ENCODE assay signal across 9 mouse cellular contexts in the genomic region with DNA sequence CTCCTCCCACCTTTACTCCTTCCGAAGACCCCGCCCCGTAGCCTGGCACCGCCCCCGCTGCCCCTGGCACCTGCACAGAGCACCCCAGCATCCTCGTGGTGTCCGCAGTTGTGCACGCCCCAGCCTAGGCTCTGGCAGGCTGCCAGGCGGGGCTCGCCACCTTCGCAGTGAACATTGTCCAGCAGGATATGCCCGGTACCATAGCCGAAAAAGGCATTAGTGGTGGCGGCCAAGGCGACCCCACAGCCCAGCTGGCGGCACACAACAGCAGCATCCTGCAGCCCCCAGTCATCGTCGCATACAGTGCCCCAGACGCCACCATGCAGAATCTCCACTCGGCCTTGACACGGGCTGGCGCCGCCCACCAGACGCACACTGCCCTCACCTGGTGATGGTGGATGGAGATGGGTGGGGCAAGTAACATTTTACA. TPM values are rescaled to one million over a fixed set of nuclear protein-coding genes. Genes with fewer than 3 reads are reported as not detected.
A peak's percentile ranks its signal among the peaks of the same experiment; 100 is the strongest.
DNase-seq lines count a peak whose midpoint lies in the region; ATAC-seq and TF ChIP-seq lines count a peak whose summit lies in the region.
"Had no signal": no experiment of that assay in that cellular context is flagged by ENCODE, and none has a peak within 500 bp of the region (broad histone marks: within the 10 kb centered on the region; RNA-seq: fewer than 3 reads in every experiment).

No protein-coding gene starts in this region.

- no peak overlapping the region for H3K27ac ChIP-seq in gastrocnemius, adult 2 months
- H3K27ac ChIP-seq in heart, embryonic 15.5 days, result no peak overlapping the region
- no peak overlapping the region for H3K27ac ChIP-seq in midbrain, embryonic 12.5 days (replicated peaks)

- peaks cover 24% of the 10 kb centered on the region for H3K4me1 ChIP-seq in heart, embryonic 15.5 days (replicated peaks)
- peaks cover 14% of the 10 kb centered on the region for H3K4me1 ChIP-seq in midbrain, embryonic 12.5 days

- peak overlapping the region; percentile 22 for H3K4me3 ChIP-seq in gastrocnemius, adult 2 months
- H3K4me3 ChIP-seq in heart, embryonic 15.5 days, result peak overlapping the region; percentile 24
- H3K4me3 ChIP-seq in midbrain, embryonic 12.5 days, result 0 out of 2 replicates have a peak overlapping the region, but pooled peaks have one; percentile 4

- no peaks in the 10 kb centered on the region for H3K9me3 ChIP-seq in heart, embryonic 15.5 days (replicated peaks)
- no peaks in the 10 kb centered on the region for H3K9me3 ChIP-seq in midbrain, embryonic 12.5 days

- no peak for ATAC-seq in heart, embryonic 15.5 days (replicated peaks; ENCODE audit: insufficient number of reproducible peaks, insufficient read depth, low FRiP score, low read depth)
- no peak for ATAC-seq in midbrain, embryonic 12.5 days (ENCODE audit: low FRiP score, low read depth)

- intact Hi-C loops in gastrocnemius, adult 2 months (cut with DNase I), result no loop called here

- H3K36me3 ChIP-seq in heart, embryonic 15.5 days, result no peaks in the 10 kb centered on the region
- no peaks in the 10 kb centered on the region for H3K36me3 ChIP-seq in midbrain, embryonic 12.5 days

- TF ChIP-seq CTCF in gastrocnemius, adult 2 months (IDR thresholded peaks at IDR 0.05), result peak; percentile 5; the same call in 1 of the 2 replicates

- 8% methylated on average over 24 of the region's 24 CpGs for WGBS in heart, embryonic 15.5 days
- 13% methylated on average over 24 of the region's 24 CpGs for WGBS in midbrain, embryonic 12.5 days

- peak overlapping the region; percentile 29; the same call in 1 of the 2 replicates for H3K9ac ChIP-seq in heart, embryonic 15.5 days
- 0 out of 2 replicates have a peak overlapping the region, but pooled peaks have one; percentile 15 for H3K9ac ChIP-seq in midbrain, embryonic 12.5 days (replicated peaks)

- H3K4me2 ChIP-seq in heart, embryonic 15.5 days, result peak overlapping the region; percentile 61
- peak overlapping the region; percentile 27 for H3K4me2 ChIP-seq in midbrain, embryonic 12.5 days (replicated peaks)

- peak; percentile 51 for DNase-seq in gastrocnemius, adult 2 months
- no peak for DNase-seq in gastrocnemius, postnatal 4 days (ENCODE audit: low spot score in 2 of 2)
- peak; percentile 73 for DNase-seq in cerebellum, adult 11-12 months
- DNase-seq in kidney, postnatal 36 days, result peak; percentile 39 to 72
- DNase-seq in frontal cortex, postnatal 25 days (ENCODE audit: low spot score in 2 of 2), result no peak
- no peak for DNase-seq in layer of hippocampus, adult 9-11 months

- H3K27me3 ChIP-seq in heart, embryonic 15.5 days, result no peaks in the 10 kb centered on the region
- peaks cover 16% of the 10 kb centered on the region for H3K27me3 ChIP-seq in midbrain, embryonic 12.5 days

RNA-seq across cellular contexts. Expression of a gene that starts 8.8 kb away (rescaled TPM):
- under 1 TPM; 0.22 to 0.59 TPM for total RNA-seq in gastrocnemius, adult 2 months (2021)
- 1 to 10 TPM; 1.3 to 1.6 TPM for total RNA-seq in gastrocnemius, postnatal 4 days (2021)
- 0.44 and 0.86 TPM in 2 replicates for polyA plus RNA-seq in heart, embryonic 15.5 days (2015; fragmentation: Nextera tagmentation; extraction: Ambion mirVana)
- polyA plus RNA-seq in midbrain, embryonic 12.5 days (2016; fragmentation: Nextera tagmentation; extraction: Ambion mirVana), result 0.82 and 2.2 TPM in 2 replicates

RNA-seq across cellular contexts. Expression of a gene that starts 14.4 kb away (rescaled TPM):
- not detected for total RNA-seq in gastrocnemius, adult 2 months (2021)
- not detected for total RNA-seq in gastrocnemius, postnatal 4 days (2021)
- not detected in 2 replicates for polyA plus RNA-seq in heart, embryonic 15.5 days (2015; fragmentation: Nextera tagmentation; extraction: Ambion mirVana)
- polyA plus RNA-seq in midbrain, embryonic 12.5 days (2016; fragmentation: Nextera tagmentation; extraction: Ambion mirVana), result not detected in 2 replicates
- polyA plus RNA-seq: gonadal fat pad, adult 2 months had no signal

RNA-seq across cellular contexts. Expression of a gene that starts 29.1 kb away (rescaled TPM):
- 1 to 10 TPM; 6.5 to 8.2 TPM for total RNA-seq in gastrocnemius, adult 2 months (2021)
- total RNA-seq in gastrocnemius, postnatal 4 days (2021), result 10 to 100 TPM; 12.9 to 14.4 TPM
- polyA plus RNA-seq in heart, embryonic 15.5 days (2015; fragmentation: Nextera tagmentation; extraction: Ambion mirVana), result 18.5 and 21.5 TPM in 2 replicates
- polyA plus RNA-seq in midbrain, embryonic 12.5 days (2016; fragmentation: Nextera tagmentation; extraction: Ambion mirVana), result 30.0 and 30.7 TPM in 2 replicates

RNA-seq across cellular contexts. Expression of a gene that starts 31.1 kb away (rescaled TPM):
- 100 to 1,000 TPM; 289 to 303 TPM for total RNA-seq in gastrocnemius, adult 2 months (2021)
- total RNA-seq in gastrocnemius, postnatal 4 days (2021), result 100 to 1,000 TPM; 340 to 349 TPM
- polyA plus RNA-seq in heart, embryonic 15.5 days (2015; fragmentation: Nextera tagmentation; extraction: Ambion mirVana), result 150 and 166 TPM in 2 replicates
- polyA plus RNA-seq in midbrain, embryonic 12.5 days (2016; fragmentation: Nextera tagmentation; extraction: Ambion mirVana), result 457 and 466 TPM in 2 replicates

Comparison
In these comparisons a context has a peak if more than half of its experiments do, and no peak if none do; other contexts are left out.
1. DNase-seq: peak in gastrocnemius, adult 2 months (single experiment), cerebellum, adult 11-12 months (single experiment) and kidney, postnatal 36 days (2 of 2); none in gastrocnemius, postnatal 4 days (0 of 2), frontal cortex, postnatal 25 days (0 of 2) and layer of hippocampus, adult 9-11 months (single experiment).
2. Peak in every context shown above with its lines, with median percentiles within 50 percentile points of each other: H3K4me3 ChIP-seq.